Mouse (Mus musculus) effector memory CD4-positive, alpha-beta T cell, adult 5 months (primary cell): ENCODE data around the gene Sag. TPM values are rescaled to one million over a fixed set of nuclear protein-coding genes. Genes with fewer than 3 reads are reported as not detected.

Experiments
- polyA plus RNA-seq: library from polyadenylated mRNA; unstranded; fragments of 100-300 nt; shearing (Covaris generic); gene quantifications from one replicate; pipeline ENCODE4 v1.2.1, GENCODE M21; 2017

Gene Sag
- 1.8 TPM for polyA plus RNA-seq

DNA sequence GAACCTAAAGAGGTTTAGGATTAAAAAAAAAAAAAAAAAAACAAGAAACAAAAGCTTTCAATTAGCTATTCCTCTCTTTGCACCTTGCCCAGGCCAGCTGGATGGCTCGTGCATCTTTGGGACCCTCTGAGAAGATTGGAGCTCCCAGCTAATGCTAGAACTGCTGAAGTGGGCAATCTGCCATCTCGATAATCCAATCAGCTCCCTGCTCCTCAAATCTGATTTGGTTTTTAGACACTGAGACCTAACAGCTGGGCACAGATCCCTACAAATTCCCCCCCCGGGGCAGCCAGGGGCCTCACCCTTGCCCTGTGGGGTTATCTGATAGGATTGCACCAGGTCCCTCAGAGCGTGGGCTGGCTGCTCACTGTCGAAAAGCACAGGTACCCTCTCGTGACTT is at the start of gene Sag:
Gene Sag, plus strand, starts transcription at position 105 of the 400 bp plus-strand sequence.

DNA sequence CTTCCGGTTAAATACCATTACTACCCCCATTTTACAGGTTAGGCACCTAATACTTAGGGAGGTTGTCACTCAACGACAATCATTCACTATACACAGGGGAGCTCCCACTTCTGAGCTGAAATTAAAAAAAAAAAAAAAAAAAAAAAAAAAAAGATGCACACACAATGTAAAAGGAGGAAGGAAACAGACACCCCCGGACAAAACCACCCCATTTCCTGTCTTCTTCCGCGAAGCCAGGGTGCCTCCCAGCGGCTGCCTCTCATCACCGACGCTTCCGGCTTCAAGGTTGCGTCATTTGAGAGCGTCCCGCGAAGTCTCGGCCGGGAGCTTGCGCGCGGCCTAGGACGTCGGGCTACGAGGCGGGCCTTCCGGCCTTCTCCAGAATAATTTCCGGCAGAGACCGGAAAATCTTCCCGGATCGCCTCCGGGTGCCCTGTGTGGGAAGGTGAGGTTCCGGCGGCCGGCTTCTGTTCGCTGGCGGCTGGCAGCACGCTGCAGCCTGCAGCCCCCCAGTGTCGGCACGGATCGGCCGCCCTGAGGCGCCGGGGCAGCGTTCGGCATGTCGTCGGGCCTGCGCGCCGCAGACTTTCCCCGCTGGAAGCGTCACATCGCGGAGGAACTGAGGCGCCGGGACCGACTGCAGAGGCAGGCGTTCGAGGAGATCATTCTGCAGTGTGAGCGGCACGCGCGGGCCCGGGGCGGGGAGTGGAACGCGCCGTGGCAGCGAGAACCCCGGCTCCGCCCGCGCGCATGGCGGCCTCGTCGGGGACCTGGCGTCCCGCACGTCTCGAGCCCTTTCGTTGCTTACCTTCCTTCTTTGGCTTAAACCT is 47.6 kb upstream of the Sag start, which contains the start of gene Atg16l1:
Gene Atg16l1, plus strand, starts transcription at position 230 of the 830 bp plus-strand sequence.

DNA sequence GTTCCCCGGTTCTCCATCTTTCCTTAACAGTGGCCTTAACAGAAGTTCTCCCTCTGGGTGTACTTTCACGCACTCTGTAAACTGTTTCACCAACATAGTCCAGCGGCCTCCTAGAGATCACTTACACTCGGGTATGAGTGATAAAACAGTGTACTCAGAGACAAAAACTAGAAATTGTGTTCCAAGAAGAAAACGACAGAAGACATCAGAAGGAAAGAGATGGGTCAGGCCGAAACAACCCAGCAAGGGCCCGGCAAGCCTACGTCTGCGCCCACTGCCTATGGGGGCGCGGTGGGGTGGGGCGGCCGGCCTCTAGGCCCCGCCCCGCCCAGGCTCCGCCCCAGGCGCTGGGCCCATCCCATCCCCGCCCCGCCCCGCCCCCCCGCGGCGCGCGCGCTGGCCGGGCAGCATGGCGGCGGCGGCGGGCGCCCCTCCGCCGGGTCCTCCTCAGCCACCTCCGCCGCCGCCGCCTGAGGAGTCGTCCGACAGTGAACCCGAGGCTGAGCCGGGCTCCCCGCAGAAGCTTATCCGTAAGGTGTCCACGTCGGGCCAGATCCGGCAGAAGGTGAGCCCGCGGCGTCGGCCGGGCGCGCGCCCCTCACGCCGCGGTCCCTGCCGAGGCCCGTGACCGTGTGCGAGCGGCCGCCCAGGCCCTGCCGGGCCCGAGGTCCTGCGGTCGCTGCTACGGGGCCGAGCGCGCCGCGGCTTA is 49.6 kb downstream of the Sag start, which contains the start of gene Dgkd:
Gene Dgkd, plus strand, starts transcription at position 396 of the 709 bp plus-strand sequence.

Other genes starting within 250 kb of the Sag start
- not detected for gene Ngef, start 229.8 kb upstream of the Sag start, polyA plus RNA-seq
- gene Inpp5d, start 183.4 kb upstream of the Sag start, polyA plus RNA-seq = 223 TPM
- gene Atg16l1, start 47.8 kb upstream of the Sag start, polyA plus RNA-seq = 60.8 TPM
- gene Dgkd, start 49.6 kb downstream of the Sag start, polyA plus RNA-seq = 108 TPM
- 12.6 TPM for gene Usp40, start 204.9 kb downstream of the Sag start, polyA plus RNA-seq